Mouse (Mus musculus) E14TG2a.4 (cell line): Measurements from ENCODE around the gene Car15.

Experiments
- H3K27me3 ChIP-seq: 2 replicates; pipeline ENCODE4 v1.6.1; 2014; ENCODE audit warnings: low read length, control low read depth; ENCODE audit not compliant: insufficient read depth
- H3K36me3 ChIP-seq: 2 replicates; pipeline ENCODE4 v1.6.1; 2014; ENCODE audit warnings: low read length, control low read depth; ENCODE audit not compliant: insufficient read depth
- H3K4me1 ChIP-seq: replicated peaks from 2 replicates; pipeline ENCODE4 v1.6.1; 2014; ENCODE audit warnings: low read depth, low read length, control low read depth
- H3K4me3 ChIP-seq: replicated peaks from 2 replicates; pipeline ENCODE4 v1.5.1; 2014; ENCODE audit warnings: mild to moderate bottlenecking, low read length
- H3K9me3 ChIP-seq: 2 replicates; pipeline ENCODE4 v1.6.1; 2014; ENCODE audit warnings: low read length, control low read depth
- CTCF ChIP-seq: conservative IDR thresholded peaks from 2 replicates; pipeline ENCODE4 v1.5.1; 2014; ENCODE audit warnings: low read length
- NANOG ChIP-seq: IDR thresholded peaks from 2 replicates; pipeline ENCODE4 v1.6.1; 2014; ENCODE audit warnings: borderline replicate concordance, low read length, mixed read lengths
- POU5F1 ChIP-seq: IDR thresholded peaks from 2 replicates; pipeline ENCODE4 v1.6.1; 2014; ENCODE audit warnings: low read length, borderline replicate concordance

Gene Car15

GRCm38 (mm10) chr16:17843701-17844365 is 5.7 kb upstream of the Car15 start:
- H3K36me3 ChIP-seq = peaks cover 84% of the 10 kb centered on the region
- 0 out of 2 replicates have a peak, but pooled peaks cover 3% of the 10 kb centered on the region for H3K4me1 ChIP-seq
- no peak overlapping the region for H3K4me3 ChIP-seq
- H3K9me3 ChIP-seq = 0 out of 2 replicates have a peak, but pooled peaks cover under 1% of the 10 kb centered on the region
- H3K27me3 ChIP-seq = no peaks in the 10 kb centered on the region
- no peak for TF ChIP-seq NANOG
- no peak for TF ChIP-seq POU5F1

- no peak for TF ChIP-seq CTCF
- no peak for TF ChIP-seq POU5F1
- no peak for TF ChIP-seq NANOG
- H3K4me3 ChIP-seq = no peak overlapping the region
Measured at GRCm38 (mm10) chr16:17842437-17842836, 4.3 kb upstream of the Car15 start.

DNA sequence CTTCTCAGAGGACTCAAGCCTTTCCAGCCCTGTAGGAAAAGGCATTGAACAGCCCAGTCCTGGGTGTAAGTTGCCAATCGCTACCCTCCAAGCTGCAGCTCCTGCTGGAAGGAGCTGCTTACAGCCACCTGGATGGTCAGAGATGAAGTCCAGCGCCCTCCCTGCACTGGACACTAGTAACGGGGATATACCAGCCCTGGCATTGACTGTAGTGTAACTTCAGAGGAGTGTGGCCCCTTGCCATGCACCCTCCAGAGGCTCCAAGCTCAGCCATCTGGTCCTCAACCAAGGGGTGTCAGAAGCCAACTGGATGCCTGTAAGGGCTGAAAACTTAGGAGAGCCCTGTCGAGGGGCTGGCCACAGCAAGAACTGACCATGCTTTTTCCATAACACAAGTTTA is 1.8 kb upstream of the Car15 start:
- H3K9me3 ChIP-seq = peaks cover 5% of the 10 kb centered on the region; the same call in 1 of the 2 replicates
- TF ChIP-seq CTCF (no peak), NANOG (no peak), POU5F1 (no peak)
- peaks cover 45% of the 10 kb centered on the region for H3K36me3 ChIP-seq
- H3K27me3 ChIP-seq = peaks cover 36% of the 10 kb centered on the region
- peaks cover 5% of the 10 kb centered on the region; the same call in 1 of the 2 replicates for H3K4me1 ChIP-seq
- H3K4me3 ChIP-seq = no peak overlapping the region

More at GRCm38 (mm10) chr16:17842437-17842836, 4.3 kb upstream of the Car15 start:
- Histone ChIP-seq H3K9me3 (peaks cover 5% of the 10 kb centered on the region; the same call in 1 of the 2 replicates), H3K36me3 (peaks cover 70% of the 10 kb centered on the region), H3K4me1 (0 out of 2 replicates have a peak, but pooled peaks cover 3% of the 10 kb centered on the region), H3K27me3 (peaks cover 11% of the 10 kb centered on the region)

- peaks cover 34% of the 10 kb centered on the region for H3K4me1 ChIP-seq
- H3K27me3 ChIP-seq = peaks cover 77% of the 10 kb centered on the region
- no peak overlapping the region for H3K4me3 ChIP-seq
- TF ChIP-seq CTCF = no peak
- no peak for TF ChIP-seq POU5F1
- TF ChIP-seq NANOG = no peak
- peaks cover 5% of the 10 kb centered on the region; the same call in 1 of the 2 replicates for H3K9me3 ChIP-seq
- H3K36me3 ChIP-seq = peaks cover under 1% of the 10 kb centered on the region; the same call in 1 of the 2 replicates
Measured at GRCm38 (mm10) chr16:17835481-17835880, 2.7 kb downstream of the Car15 start.

DNA sequence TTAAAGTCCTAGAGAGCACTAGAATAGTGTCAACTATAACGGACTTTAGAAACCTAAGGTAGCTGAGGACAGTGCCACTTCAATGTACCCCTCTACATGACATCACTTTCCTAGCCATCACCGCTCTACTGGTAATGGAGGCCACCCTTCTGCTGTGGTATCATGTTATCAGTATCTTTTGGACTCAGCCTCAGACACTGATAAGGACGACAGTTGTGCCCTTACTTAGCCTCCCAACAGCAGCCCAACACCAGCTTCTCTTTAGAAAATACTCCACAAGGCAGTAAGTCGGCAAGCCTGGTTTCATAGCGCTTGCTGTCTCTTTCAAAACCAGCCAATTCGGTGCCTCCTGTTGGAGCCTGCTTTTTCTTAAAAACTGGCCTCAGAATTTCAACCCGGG is 3.6 kb downstream of the Car15 start:
- Histone ChIP-seq H3K4me1 (peaks cover 34% of the 10 kb centered on the region), H3K9me3 (peaks cover 5% of the 10 kb centered on the region; the same call in 1 of the 2 replicates), H3K4me3 (peak overlapping the region; percentile 81), H3K36me3 (no peaks in the 10 kb centered on the region), H3K27me3 (peaks cover 86% of the 10 kb centered on the region)
- TF ChIP-seq POU5F1 = no peak
- TF ChIP-seq NANOG = no peak
- no peak for TF ChIP-seq CTCF

- no peak for TF ChIP-seq CTCF
- Histone ChIP-seq H3K27me3 (peaks cover 93% of the 10 kb centered on the region), H3K4me1 (peaks cover 36% of the 10 kb centered on the region), H3K36me3 (no peaks in the 10 kb centered on the region), H3K4me3 (peak overlapping the region; percentile 81), H3K9me3 (peaks cover 5% of the 10 kb centered on the region; the same call in 1 of the 2 replicates)
Measured at GRCm38 (mm10) chr16:17833681-17834399, 4.3 kb downstream of the Car15 start.

DNA sequence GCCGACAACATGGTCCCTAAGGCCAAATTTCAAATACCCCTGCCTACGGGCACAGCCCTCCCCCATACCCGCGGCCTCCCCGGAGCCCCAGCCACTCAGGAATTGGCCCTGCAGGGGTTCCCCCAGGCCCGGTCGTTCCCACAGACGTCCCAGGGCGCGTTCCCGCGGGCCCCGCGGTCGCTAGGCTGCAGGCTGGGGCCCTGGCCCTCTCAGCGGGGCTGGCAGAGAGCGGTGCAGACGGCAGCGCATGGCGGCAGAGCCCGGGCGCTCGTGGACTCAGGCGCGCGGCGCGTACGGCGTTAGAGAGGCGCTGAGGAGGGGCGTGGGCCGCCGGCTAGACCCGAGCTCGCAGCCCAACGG is 4.9 kb downstream of the Car15 start:
- H3K4me1 ChIP-seq = peaks cover 40% of the 10 kb centered on the region
- peaks cover 96% of the 10 kb centered on the region for H3K27me3 ChIP-seq
- H3K4me3 ChIP-seq = peak overlapping the region; percentile 81
- TF ChIP-seq CTCF (no peak), NANOG (no peak), POU5F1 (no peak)
- no peaks in the 10 kb centered on the region for H3K36me3 ChIP-seq
- H3K9me3 ChIP-seq = no peaks in the 10 kb centered on the region

DNA sequence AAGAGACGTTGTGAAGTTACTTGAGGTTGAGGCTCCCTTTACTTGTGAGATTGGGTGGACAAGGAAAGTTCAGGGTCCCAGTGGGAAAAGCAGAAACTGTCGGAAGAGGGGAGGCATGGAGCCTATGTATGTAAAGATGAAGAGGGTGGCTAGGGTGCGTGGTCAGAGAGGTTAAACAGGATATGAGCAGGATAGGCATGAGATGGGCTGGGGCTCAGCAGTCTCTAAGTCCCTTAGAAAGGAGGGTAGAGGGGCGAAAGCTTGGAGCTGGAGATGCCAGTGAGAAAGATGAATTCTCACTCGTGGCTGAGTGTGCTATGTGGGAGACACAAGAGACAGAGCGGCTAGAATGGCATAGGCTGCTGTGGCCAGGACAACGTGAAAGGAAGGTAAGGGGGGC is 5.3 kb downstream of the Car15 start, which contains the start of gene B830017H08Rik:
TSS of gene B830017H08Rik (plus strand) at position 301 of the 400 bp plus-strand sequence.
- TF ChIP-seq CTCF = no peak
- no peak for TF ChIP-seq POU5F1
- H3K4me1 ChIP-seq = peaks cover 40% of the 10 kb centered on the region
- peaks cover 96% of the 10 kb centered on the region for H3K27me3 ChIP-seq
- no peaks in the 10 kb centered on the region for H3K9me3 ChIP-seq
- H3K4me3 ChIP-seq = peak within 1 kb of the TSS; percentile 81
- H3K36me3 ChIP-seq = no peaks in the 10 kb centered on the region
